9 mouse cellular contexts compared by ENCODE assay signal in genomic region chr19:8940526-8941133, GRCm38 (mm10). TPM values are rescaled to one million over a fixed set of nuclear protein-coding genes. Genes with fewer than 3 reads are reported as not detected.
A peak's percentile ranks its signal among the peaks of the same experiment; 100 is the strongest.
DNase-seq lines count a peak whose midpoint lies in the region; ATAC-seq and TF ChIP-seq lines count a peak whose summit lies in the region.
"Had no signal": no experiment of that assay in that cellular context is flagged by ENCODE, and none has a peak within 500 bp of the region (broad histone marks: within the 10 kb centered on the region; RNA-seq: fewer than 3 reads in every experiment).

No protein-coding gene starts in this region.

- H3K36me3 ChIP-seq in heart, postnatal 0 days (replicated peaks; ENCODE audit: control insufficient read depth, insufficient read depth, low read length): peaks cover 37% of the 10 kb centered on the region
- peaks cover 74% of the 10 kb centered on the region for H3K36me3 ChIP-seq in embryonic facial prominence, embryonic 10.5 days (replicated peaks)
- H3K36me3 ChIP-seq in hindbrain, embryonic 15.5 days: peaks cover 10% of the 10 kb centered on the region
- peaks cover 10% of the 10 kb centered on the region; the same call in 1 of the 2 replicates for H3K36me3 ChIP-seq in midbrain, embryonic 15.5 days (replicated peaks)

- DNase-seq in heart, postnatal 0 days (ENCODE audit: low spot score): no peak
- no peak for DNase-seq in heart, adult 9 months (ENCODE audit: low spot score in 2 of 2)
- no peak for DNase-seq in embryonic facial prominence, embryonic 10.5 days (ENCODE audit: low spot score)
- no peak for DNase-seq in right cerebral cortex, postnatal 4 days
- DNase-seq in embryo, embryonic 10.5 days (ENCODE audit: low spot score): no peak
- no peak for DNase-seq in spleen, adult 18-20 months

- no peak overlapping the region for H3K27ac ChIP-seq in heart, postnatal 0 days (ENCODE audit: low read depth)
- H3K27ac ChIP-seq in embryonic facial prominence, embryonic 10.5 days (replicated peaks): peak overlapping the region; percentile 99
- no peak overlapping the region for H3K27ac ChIP-seq in hindbrain, embryonic 15.5 days (replicated peaks)
- H3K27ac ChIP-seq in midbrain, embryonic 15.5 days: no peak overlapping the region

- no peak for ATAC-seq in heart, postnatal 0 days (ENCODE audit: insufficient read depth, low read depth)
- ATAC-seq in hindbrain, embryonic 15.5 days (ENCODE audit: low FRiP score, low read depth): no peak
- ATAC-seq in midbrain, embryonic 15.5 days (replicated peaks): no peak
- ATAC-seq: Patski had no signal

- WGBS in heart, postnatal 0 days: 86% methylated on average over 14 of the region's 15 CpGs
- WGBS in embryonic facial prominence, embryonic 10.5 days: 79% methylated on average over 15 of the region's 15 CpGs
- 84% methylated on average over 15 of the region's 15 CpGs for WGBS in hindbrain, embryonic 15.5 days
- 84% methylated on average over 15 of the region's 15 CpGs for WGBS in midbrain, embryonic 15.5 days

- peaks cover 20% of the 10 kb centered on the region; the same call in 1 of the 2 replicates for H3K4me1 ChIP-seq in heart, postnatal 0 days (ENCODE audit: control insufficient read depth, insufficient read depth)
- peaks cover 38% of the 10 kb centered on the region for H3K4me1 ChIP-seq in embryonic facial prominence, embryonic 10.5 days
- H3K4me1 ChIP-seq in hindbrain, embryonic 15.5 days (replicated peaks): peaks cover 37% of the 10 kb centered on the region
- H3K4me1 ChIP-seq in midbrain, embryonic 15.5 days: peaks cover 39% of the 10 kb centered on the region

- no peak for TF ChIP-seq EP300 in heart, postnatal 0 days (IDR thresholded peaks at IDR 0.05; ENCODE audit: low read depth)

- no peaks in the 10 kb centered on the region for H3K9me3 ChIP-seq in heart, postnatal 0 days (replicated peaks; ENCODE audit: control insufficient read depth, low read length)
- no peaks in the 10 kb centered on the region for H3K9me3 ChIP-seq in embryonic facial prominence, embryonic 10.5 days
- H3K9me3 ChIP-seq in hindbrain, embryonic 15.5 days: no peaks in the 10 kb centered on the region
- no peaks in the 10 kb centered on the region for H3K9me3 ChIP-seq in midbrain, embryonic 15.5 days

- H3K9ac ChIP-seq in heart, postnatal 0 days (replicated peaks; ENCODE audit: low read depth, low read length): no peak overlapping the region
- no peak overlapping the region; the same call in 1 of the 2 replicates for H3K9ac ChIP-seq in hindbrain, embryonic 15.5 days
- peak overlapping the region; percentile 42; the same call in 1 of the 2 replicates for H3K9ac ChIP-seq in midbrain, embryonic 15.5 days

- H3K4me3 ChIP-seq in heart, postnatal 0 days (ENCODE audit: low read depth, low read length): no peak overlapping the region
- H3K4me3 ChIP-seq in embryonic facial prominence, embryonic 10.5 days: peak overlapping the region; percentile 97
- peak overlapping the region; percentile 92; the same call in 1 of the 2 replicates for H3K4me3 ChIP-seq in hindbrain, embryonic 15.5 days
- peak overlapping the region; percentile 99; the same call in 1 of the 2 replicates for H3K4me3 ChIP-seq in midbrain, embryonic 15.5 days

- no peaks in the 10 kb centered on the region for H3K27me3 ChIP-seq in heart, postnatal 0 days (ENCODE audit: control insufficient read depth, insufficient read depth, low read length)
- no peaks in the 10 kb centered on the region for H3K27me3 ChIP-seq in embryonic facial prominence, embryonic 10.5 days (replicated peaks; ENCODE audit: low read depth, poor library complexity, severe bottlenecking)
- H3K27me3 ChIP-seq in hindbrain, embryonic 15.5 days: no peaks in the 10 kb centered on the region
- no peaks in the 10 kb centered on the region for H3K27me3 ChIP-seq in midbrain, embryonic 15.5 days (replicated peaks)
- H3K27me3 ChIP-seq: Patski had no signal

- H3K4me2 ChIP-seq in heart, postnatal 0 days (ENCODE audit: low read depth, low read length): peak overlapping the region; percentile 68; the same call in 1 of the 2 replicates
- H3K4me2 ChIP-seq in hindbrain, embryonic 15.5 days: peak overlapping the region; percentile 66; the same call in 1 of the 2 replicates
- H3K4me2 ChIP-seq in midbrain, embryonic 15.5 days: peak overlapping the region; percentile 55

- no peak for TF ChIP-seq CTCF in heart, postnatal 0 days (IDR thresholded peaks at IDR 0.05; ENCODE audit: low read depth)

RNA-seq across cellular contexts. Expression of gene Mta2, which starts 1.0 kb away (rescaled TPM):
- 55.1 and 57.9 TPM in 2 replicates for total RNA-seq in heart, postnatal 0 days (2014; rRNA removed; ENCODE audit: low replicate concordance)
- polyA plus RNA-seq in heart, postnatal 0 days (2015; fragmentation: Nextera tagmentation; extraction: Ambion mirVana): 47.6 and 51.5 TPM in 2 replicates
- polyA plus RNA-seq in embryonic facial prominence, embryonic 10.5 days (2016; fragmentation: Nextera tagmentation; extraction: Ambion mirVana): 212 and 216 TPM in 2 replicates
- polyA plus RNA-seq in hindbrain, embryonic 15.5 days (2015; fragmentation: Nextera tagmentation; extraction: Ambion mirVana): 103 and 109 TPM in 2 replicates
- 119 and 121 TPM in 2 replicates for polyA plus RNA-seq in midbrain, embryonic 15.5 days (2015; fragmentation: Nextera tagmentation; extraction: Ambion mirVana)

RNA-seq across cellular contexts. Expression of gene Eml3, which starts 11.3 kb away (rescaled TPM):
- 6.7 and 21.0 TPM in 2 replicates for total RNA-seq in heart, postnatal 0 days (2014; rRNA removed; ENCODE audit: low replicate concordance)
- 9.6 and 10.1 TPM in 2 replicates for polyA plus RNA-seq in heart, postnatal 0 days (2015; fragmentation: Nextera tagmentation; extraction: Ambion mirVana)
- polyA plus RNA-seq in embryonic facial prominence, embryonic 10.5 days (2016; fragmentation: Nextera tagmentation; extraction: Ambion mirVana): 28.9 and 30.1 TPM in 2 replicates
- 9.9 and 12.8 TPM in 2 replicates for polyA plus RNA-seq in hindbrain, embryonic 15.5 days (2015; fragmentation: Nextera tagmentation; extraction: Ambion mirVana)
- polyA plus RNA-seq in midbrain, embryonic 15.5 days (2015; fragmentation: Nextera tagmentation; extraction: Ambion mirVana): 10.5 and 13.4 TPM in 2 replicates

RNA-seq across cellular contexts. Expression of gene Rom1, which starts 11.5 kb away (rescaled TPM):
- total RNA-seq in heart, postnatal 0 days (2014; rRNA removed; ENCODE audit: low replicate concordance): 1.5 and 10.2 TPM in 2 replicates
- polyA plus RNA-seq in heart, postnatal 0 days (2015; fragmentation: Nextera tagmentation; extraction: Ambion mirVana): 3.2 TPM in 2 replicates
- 3.1 and 3.8 TPM in 2 replicates for polyA plus RNA-seq in embryonic facial prominence, embryonic 10.5 days (2016; fragmentation: Nextera tagmentation; extraction: Ambion mirVana)
- polyA plus RNA-seq in hindbrain, embryonic 15.5 days (2015; fragmentation: Nextera tagmentation; extraction: Ambion mirVana): 2.7 and 3.1 TPM in 2 replicates
- polyA plus RNA-seq in midbrain, embryonic 15.5 days (2015; fragmentation: Nextera tagmentation; extraction: Ambion mirVana): 1.9 and 2.4 TPM in 2 replicates

RNA-seq across cellular contexts. Expression of gene Tut1, which starts 13.0 kb away (rescaled TPM):
- total RNA-seq in heart, postnatal 0 days (2014; rRNA removed; ENCODE audit: low replicate concordance): 9.8 and 18.0 TPM in 2 replicates
- 8.2 and 10.4 TPM in 2 replicates for polyA plus RNA-seq in heart, postnatal 0 days (2015; fragmentation: Nextera tagmentation; extraction: Ambion mirVana)
- polyA plus RNA-seq in embryonic facial prominence, embryonic 10.5 days (2016; fragmentation: Nextera tagmentation; extraction: Ambion mirVana): 45.2 and 47.8 TPM in 2 replicates
- 24.9 and 25.4 TPM in 2 replicates for polyA plus RNA-seq in hindbrain, embryonic 15.5 days (2015; fragmentation: Nextera tagmentation; extraction: Ambion mirVana)
- 27.5 and 30.5 TPM in 2 replicates for polyA plus RNA-seq in midbrain, embryonic 15.5 days (2015; fragmentation: Nextera tagmentation; extraction: Ambion mirVana)

RNA-seq across cellular contexts. Expression of gene B3gat3, which starts 20.5 kb away (rescaled TPM):
- 41.5 and 54.2 TPM in 2 replicates for total RNA-seq in heart, postnatal 0 days (2014; rRNA removed; ENCODE audit: low replicate concordance)
- polyA plus RNA-seq in heart, postnatal 0 days (2015; fragmentation: Nextera tagmentation; extraction: Ambion mirVana): 26.8 and 29.1 TPM in 2 replicates
- polyA plus RNA-seq in embryonic facial prominence, embryonic 10.5 days (2016; fragmentation: Nextera tagmentation; extraction: Ambion mirVana): 46.7 and 47.3 TPM in 2 replicates
- 94.3 and 98.1 TPM in 2 replicates for polyA plus RNA-seq in hindbrain, embryonic 15.5 days (2015; fragmentation: Nextera tagmentation; extraction: Ambion mirVana)
- polyA plus RNA-seq in midbrain, embryonic 15.5 days (2015; fragmentation: Nextera tagmentation; extraction: Ambion mirVana): 96.1 and 96.6 TPM in 2 replicates
